Mouse (Mus musculus) ES-Bruce4 (cell line): ENCODE data around the gene Kdm5b. TPM values are rescaled to one million over a fixed set of nuclear protein-coding genes. Genes with fewer than 3 reads are reported as not detected.

Source experiments
- H3K27ac ChIP-seq: 2 replicates; pipeline ENCODE4 v1.5.1; 2012; ENCODE audit warnings: low read length, inconsistent platforms; ENCODE audit not compliant: insufficient read depth
- H3K27me3 ChIP-seq: 2 replicates; pipeline ENCODE4 v1.6.1; 2012; ENCODE audit warnings: mild to moderate bottlenecking, low read length, inconsistent platforms; ENCODE audit not compliant: control insufficient read depth, poor library complexity, insufficient read depth, severe bottlenecking
- H3K36me3 ChIP-seq: 2 replicates; pipeline ENCODE4 v1.6.1; 2012; ENCODE audit warnings: inconsistent platforms, mild to moderate bottlenecking, low read length, moderate library complexity; ENCODE audit not compliant: control insufficient read depth, poor library complexity, insufficient read depth, severe bottlenecking
- H3K4me1 ChIP-seq: one replicate; pipeline ENCODE4 v1.8.1; 2011; ENCODE audit warnings: low read length; ENCODE audit not compliant: control insufficient read depth, insufficient read depth
- H3K4me3 ChIP-seq: 2 replicates; pipeline ENCODE4 v1.5.1; 2011; ENCODE audit warnings: low read depth, mild to moderate bottlenecking, low read length
- H3K9ac ChIP-seq: 2 replicates; pipeline ENCODE4 v1.6.1; 2012; ENCODE audit warnings: low read depth, mild to moderate bottlenecking, inconsistent platforms; ENCODE audit not compliant: poor library complexity, severe bottlenecking
- H3K9me3 ChIP-seq: replicated peaks from 2 replicates; pipeline ENCODE4 v1.6.1; 2012; ENCODE audit warnings: mild to moderate bottlenecking, low read length, inconsistent platforms; ENCODE audit not compliant: control insufficient read depth, poor library complexity, insufficient read depth, severe bottlenecking
- CTCF ChIP-seq: IDR thresholded peaks from one replicate; pipeline ENCODE4 v1.8.1; 2011; ENCODE audit warnings: low read depth, low read length
- EP300 ChIP-seq: IDR thresholded peaks from 2 replicates; pipeline ENCODE4 v1.6.1; 2011; ENCODE audit warnings: low read depth, low read length; ENCODE audit not compliant: insufficient read depth
- POLR2A ChIP-seq: IDR thresholded peaks from one replicate; pipeline ENCODE4 v1.8.1; 2011; ENCODE audit warnings: low read length; ENCODE audit not compliant: insufficient read depth
- polyA plus RNA-seq: library from polyadenylated mRNA; stranded (reverse); fragments of >200 nt; gene quantifications from 2 replicates; pipeline ENCODE4 v1.2.4, GENCODE M21; 2011; ENCODE audit warnings: low read depth; ENCODE audit not compliant: missing spikeins, insufficient read depth, insufficient read length

Kdm5b gene
- polyA plus RNA-seq, 1 experiment: 181 TPM

DNA sequence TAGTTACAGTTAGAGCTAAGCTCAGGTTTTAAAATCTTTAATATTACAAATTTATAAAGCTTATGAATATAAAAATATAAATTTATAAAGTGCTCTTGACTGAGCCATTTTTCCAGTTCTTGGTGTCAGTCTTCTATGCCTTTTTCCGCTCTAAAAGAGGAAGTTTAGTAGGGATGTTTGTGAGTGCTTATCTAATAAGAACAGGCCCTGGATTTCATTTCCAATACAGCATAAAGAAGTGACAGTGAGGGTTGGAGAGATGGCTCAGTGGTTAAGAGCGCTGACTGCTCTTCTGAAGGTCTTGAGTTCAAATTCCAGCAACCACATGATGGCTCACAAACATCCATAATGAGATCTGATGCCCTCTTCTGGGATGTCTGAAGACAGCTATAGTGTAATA, 46.4 kb downstream of the Kdm5b start:
- H3K9ac ChIP-seq: no peak overlapping the region
- no peaks in the 10 kb centered on the region for H3K9me3 ChIP-seq
- no peaks in the 10 kb centered on the region for H3K27me3 ChIP-seq
- TF ChIP-seq POLR2A: no peak
- no peak for TF ChIP-seq CTCF
- TF ChIP-seq EP300: no peak
- no peak overlapping the region for H3K4me3 ChIP-seq
- peaks cover 2% of the 10 kb centered on the region for H3K4me1 ChIP-seq
- H3K36me3 ChIP-seq: peaks cover 74% of the 10 kb centered on the region
- no peak overlapping the region for H3K27ac ChIP-seq

DNA sequence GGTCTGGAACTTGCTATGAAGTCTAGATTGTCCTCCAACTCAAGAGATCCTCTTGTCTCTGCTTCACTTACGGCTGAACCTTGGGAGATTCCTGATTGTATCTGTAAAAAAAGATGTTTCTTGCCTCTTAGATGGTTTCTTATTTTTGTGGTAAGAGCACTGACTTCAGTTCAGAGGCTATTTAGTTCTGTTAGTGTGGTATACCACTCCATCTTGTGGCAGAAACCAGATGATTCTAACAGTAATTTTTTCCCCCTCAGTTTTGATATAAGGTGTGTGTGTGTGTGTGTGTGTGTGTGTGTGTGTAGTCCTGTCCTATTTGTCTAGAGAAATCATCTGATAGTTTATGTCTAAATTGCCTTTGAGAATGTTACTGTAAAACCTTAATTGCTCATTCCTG, 47.3 kb downstream of the Kdm5b start:
- no peak overlapping the region for H3K4me3 ChIP-seq
- H3K36me3 ChIP-seq: peaks cover 66% of the 10 kb centered on the region
- no peak overlapping the region for H3K27ac ChIP-seq
- no peaks in the 10 kb centered on the region for H3K27me3 ChIP-seq
- no peak for TF ChIP-seq CTCF
- H3K4me1 ChIP-seq: peaks cover 2% of the 10 kb centered on the region
- H3K9me3 ChIP-seq: no peaks in the 10 kb centered on the region
- no peak overlapping the region for H3K9ac ChIP-seq

DNA sequence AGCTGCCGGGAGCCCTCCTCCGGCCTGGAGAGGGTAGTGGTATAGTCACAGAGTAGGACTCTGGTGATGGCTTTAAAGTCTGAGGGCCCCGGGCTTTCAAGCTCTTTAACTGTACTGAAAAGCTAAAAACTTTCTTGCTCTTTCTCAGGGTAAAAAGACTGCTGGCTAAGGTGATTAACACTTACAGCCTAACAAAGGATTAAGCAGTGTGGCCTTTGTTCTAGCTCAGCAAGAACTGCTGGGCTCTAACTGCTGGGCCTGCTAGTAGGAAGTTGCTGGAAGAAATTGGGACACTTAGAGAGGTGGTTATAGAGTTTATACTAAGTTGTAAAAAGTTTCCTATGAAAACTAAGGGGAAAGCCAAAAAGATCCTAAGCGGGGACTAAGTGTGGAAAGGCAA, 49.2 kb downstream of the Kdm5b start:
- H3K9ac ChIP-seq: no peak overlapping the region
- no peaks in the 10 kb centered on the region for H3K9me3 ChIP-seq
- H3K4me3 ChIP-seq: no peak overlapping the region
- H3K4me1 ChIP-seq: peaks cover 2% of the 10 kb centered on the region
- H3K27me3 ChIP-seq: no peaks in the 10 kb centered on the region
- TF ChIP-seq EP300 (no peak), POLR2A (no peak), CTCF (no peak)
- no peak overlapping the region for H3K27ac ChIP-seq
- peaks cover 73% of the 10 kb centered on the region for H3K36me3 ChIP-seq

DNA sequence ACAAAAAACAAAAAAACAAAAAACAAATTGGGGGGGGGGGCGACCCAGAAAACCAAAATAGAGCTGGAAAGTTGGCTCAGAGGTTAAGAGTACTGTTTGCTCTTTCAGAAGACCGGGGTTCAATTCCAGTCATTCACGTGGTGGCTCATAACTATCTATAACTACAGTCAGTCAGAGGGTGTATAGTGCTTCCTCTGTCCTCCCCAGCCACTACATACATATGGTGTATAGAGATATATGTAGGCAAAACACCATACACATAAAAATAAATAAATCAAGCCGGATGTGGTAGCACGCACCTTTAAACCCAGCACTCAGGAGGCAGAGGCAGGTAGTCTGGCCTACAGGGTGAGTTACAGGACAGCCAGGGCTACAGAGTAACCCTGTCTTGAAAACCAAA, 54.6 kb downstream of the Kdm5b start:
- Histone ChIP-seq H3K27ac (no peak overlapping the region), H3K4me1 (no peaks in the 10 kb centered on the region), H3K27me3 (no peaks in the 10 kb centered on the region), H3K9ac (no peak overlapping the region), H3K4me3 (no peak overlapping the region), H3K9me3 (no peaks in the 10 kb centered on the region), H3K36me3 (peaks cover 68% of the 10 kb centered on the region)
- TF ChIP-seq EP300 (no peak), POLR2A (no peak), CTCF (no peak)

- no peak overlapping the region for H3K27ac ChIP-seq
- no peaks in the 10 kb centered on the region for H3K4me1 ChIP-seq
- TF ChIP-seq POLR2A (no peak), EP300 (no peak), CTCF (no peak)
- H3K9ac ChIP-seq: no peak overlapping the region
- H3K9me3 ChIP-seq: no peaks in the 10 kb centered on the region
- H3K4me3 ChIP-seq: no peak overlapping the region
- H3K36me3 ChIP-seq: peaks cover 72% of the 10 kb centered on the region
- H3K27me3 ChIP-seq: no peaks in the 10 kb centered on the region
Observed at GRCm38 (mm10) chr1:134614988-134615387, 55.0 kb downstream of the Kdm5b start.

DNA sequence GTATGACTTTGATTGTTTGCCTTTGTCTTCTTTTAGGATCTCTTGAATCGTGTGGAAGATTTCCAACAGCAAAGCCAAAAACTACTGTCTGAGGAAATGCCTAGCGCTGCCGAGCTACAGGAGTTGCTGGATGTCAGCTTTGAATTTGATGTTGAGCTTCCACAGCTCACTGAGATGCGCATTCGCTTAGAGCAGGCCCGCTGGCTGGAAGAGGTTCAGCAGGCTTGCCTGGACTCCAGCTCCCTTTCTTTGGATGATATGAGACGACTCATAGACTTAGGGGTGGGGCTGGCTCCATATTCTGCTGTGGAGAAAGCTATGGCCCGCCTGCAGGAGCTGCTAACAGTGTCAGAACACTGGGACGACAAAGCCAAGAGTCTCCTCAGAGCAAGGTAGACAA, 57.7 kb downstream of the Kdm5b start:
- Histone ChIP-seq H3K4me1 (no peaks in the 10 kb centered on the region), H3K4me3 (no peak overlapping the region), H3K36me3 (peaks cover 88% of the 10 kb centered on the region), H3K9ac (no peak overlapping the region), H3K9me3 (no peaks in the 10 kb centered on the region), H3K27me3 (no peaks in the 10 kb centered on the region), H3K27ac (no peak overlapping the region)
- TF ChIP-seq POLR2A: no peak
- no peak for TF ChIP-seq EP300
- no peak for TF ChIP-seq CTCF
